Mouse (Mus musculus): ENCODE measurements around the gene Ssmem1.

DNA sequence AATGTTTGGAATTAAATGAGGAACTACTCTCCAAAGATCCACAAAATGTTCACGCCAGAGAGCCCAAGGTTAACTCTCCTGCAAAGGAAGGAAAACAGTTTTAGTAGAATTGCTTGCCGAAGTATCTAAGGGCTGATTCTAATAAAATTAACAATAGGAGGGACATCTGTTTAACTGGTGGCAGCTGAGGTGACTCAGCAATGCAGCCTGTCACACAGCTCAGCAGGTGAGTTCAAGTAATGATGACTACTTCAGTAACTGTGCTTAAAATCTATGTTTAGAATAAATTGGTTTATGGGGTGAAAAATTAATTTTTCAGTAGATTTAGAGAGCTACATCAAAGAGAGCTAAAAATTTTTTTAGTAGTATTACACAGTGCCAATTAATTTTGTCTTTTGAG is 26.7 kb upstream of the Ssmem1 start:
- no peak for TF ChIP-seq EP300 (IDR thresholded peaks at IDR 0.05; ENCODE audit: insufficient read depth, low read depth, low read length)
- no peak for TF ChIP-seq CTCF (IDR thresholded peaks at IDR 0.05)
